Mouse (Mus musculus): ENCODE measurements at regions not wholly inside any gene's neighbourhood (a gene's known extent, or its start where the extent isn't known, plus 50 kb on each side); places are given as distances from the start of the nearest gene placed in this dataset.

DNA sequence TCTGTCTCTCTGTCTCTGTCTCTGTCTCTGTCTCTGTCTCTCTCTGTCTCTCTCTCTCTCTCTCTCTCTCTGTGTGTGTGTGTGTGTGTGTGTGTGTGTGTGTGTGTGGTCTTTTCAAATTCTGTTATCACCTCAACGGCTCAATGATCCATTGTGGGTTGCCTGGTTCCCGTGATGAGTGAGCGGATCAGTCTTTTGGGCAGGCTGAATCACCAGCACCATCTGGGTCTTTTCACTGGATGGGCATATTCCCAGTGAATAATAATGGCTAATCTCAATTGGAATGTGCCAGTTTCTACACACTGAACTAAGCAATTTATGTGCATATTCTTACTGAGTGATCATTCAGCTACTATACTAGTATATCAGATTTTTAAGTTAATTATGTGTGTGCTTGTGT lies 216.4 kb downstream of the Lmx1a start:
- no peak for DNase-seq (ENCODE audit: low spot score)

DNA sequence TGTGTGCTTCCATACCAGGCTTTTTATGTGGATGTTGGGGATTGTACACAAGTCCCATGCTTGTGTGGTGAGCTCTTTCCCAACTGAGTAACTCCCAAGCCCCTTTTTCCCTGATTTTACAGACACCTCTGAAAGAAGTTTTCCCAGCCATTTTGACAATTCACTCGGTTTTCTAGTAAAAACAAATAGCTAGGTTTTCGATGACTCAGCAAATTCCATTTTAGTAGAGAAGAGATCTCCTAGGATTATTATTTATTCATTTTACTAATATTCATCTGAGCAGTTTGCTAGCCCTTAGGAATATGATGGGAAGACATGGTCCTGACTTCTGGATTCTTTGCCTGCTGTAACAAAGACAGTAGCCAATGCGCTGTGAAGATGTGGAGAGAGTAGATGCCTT lies 223.0 kb downstream of the Lmx1a start:
- no peak for DNase-seq (ENCODE audit: low spot score)

DNA sequence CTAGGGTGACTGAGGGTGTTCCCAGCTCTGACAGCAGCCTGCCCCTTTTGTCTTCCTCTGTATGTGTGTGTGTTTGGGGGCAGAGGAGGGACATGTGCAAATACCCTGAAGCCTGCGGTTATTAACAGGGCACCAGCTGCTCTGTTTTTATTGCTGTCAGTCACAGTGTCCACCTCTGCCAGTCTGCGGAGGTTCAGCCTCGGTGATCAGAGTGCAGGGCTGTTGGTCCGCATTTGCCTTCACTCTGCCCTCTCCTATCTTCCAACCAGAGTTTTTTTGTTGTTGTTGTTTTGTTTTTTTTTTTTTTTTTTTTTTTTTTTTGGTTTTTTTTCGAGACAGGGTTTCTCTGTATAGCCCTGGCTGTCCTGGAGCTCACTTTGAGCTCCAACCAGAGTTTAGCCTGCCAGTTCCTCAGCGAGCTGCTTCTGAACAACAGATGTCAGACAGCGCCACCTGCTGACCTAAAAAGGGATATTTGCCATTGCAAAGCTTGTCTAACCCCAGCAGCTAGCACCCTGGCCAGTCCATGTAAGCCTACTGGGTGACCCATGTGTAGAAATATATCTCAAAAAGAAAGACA lies 226.0 kb downstream of the Lmx1a start:
- DNase-seq (ENCODE audit: low spot score), result peak; percentile 34

DNA sequence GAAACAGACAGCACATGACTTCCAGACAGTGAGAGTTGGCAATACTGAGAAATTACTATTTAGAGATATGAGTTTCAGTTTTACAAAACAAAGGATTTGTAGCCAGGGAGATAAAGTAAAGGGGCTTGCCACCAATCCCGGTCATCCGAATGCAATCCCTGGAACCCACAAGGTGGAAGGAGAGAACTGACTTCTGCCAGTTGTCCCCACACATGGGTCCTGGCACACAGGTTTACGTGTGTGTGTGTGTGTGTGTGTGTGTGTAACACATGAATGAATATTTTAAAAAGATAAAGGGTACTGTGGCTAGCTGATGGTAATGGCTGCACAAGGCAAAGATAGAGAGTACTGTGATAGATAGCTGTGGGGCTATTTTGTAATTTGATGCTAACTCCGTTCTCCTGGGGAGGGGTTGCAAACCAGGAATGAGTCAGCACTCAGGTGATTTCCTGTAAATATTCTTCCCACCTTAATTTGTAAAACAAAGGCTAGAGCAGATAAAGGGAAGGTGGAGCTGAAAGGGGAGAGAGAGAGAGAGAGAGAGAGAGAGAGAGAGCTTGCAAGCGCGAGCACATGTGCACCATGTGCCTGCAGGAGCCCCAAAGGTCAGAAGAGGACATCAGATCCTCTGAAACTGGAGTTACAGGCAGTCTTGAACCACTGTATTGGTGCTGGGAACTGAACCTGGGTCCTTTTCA lies 226.7 kb downstream of the Lmx1a start:
- DNase-seq (ENCODE audit: low spot score), result no peak

DNA sequence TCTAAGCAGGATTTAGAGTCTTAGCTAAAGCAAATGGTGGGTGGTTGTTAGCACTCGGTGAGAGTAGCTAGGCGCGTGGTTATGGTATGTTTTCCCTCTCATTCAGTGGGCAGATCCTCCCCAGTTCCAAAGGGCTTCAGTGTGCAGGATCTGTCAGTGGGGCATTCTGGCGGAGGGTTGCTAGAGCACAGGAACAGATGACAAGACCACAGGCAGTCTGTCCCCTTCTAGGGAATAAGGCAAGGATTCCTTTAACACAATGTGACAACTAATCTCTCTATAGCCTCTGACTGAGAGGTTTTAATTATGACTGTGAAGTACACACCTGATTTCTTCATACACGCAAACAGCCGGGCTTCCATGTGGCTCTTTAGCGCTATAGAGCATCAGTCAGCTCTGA lies 233.9 kb downstream of the Lmx1a start:
- DNase-seq (ENCODE audit: low spot score), result no peak

DNA sequence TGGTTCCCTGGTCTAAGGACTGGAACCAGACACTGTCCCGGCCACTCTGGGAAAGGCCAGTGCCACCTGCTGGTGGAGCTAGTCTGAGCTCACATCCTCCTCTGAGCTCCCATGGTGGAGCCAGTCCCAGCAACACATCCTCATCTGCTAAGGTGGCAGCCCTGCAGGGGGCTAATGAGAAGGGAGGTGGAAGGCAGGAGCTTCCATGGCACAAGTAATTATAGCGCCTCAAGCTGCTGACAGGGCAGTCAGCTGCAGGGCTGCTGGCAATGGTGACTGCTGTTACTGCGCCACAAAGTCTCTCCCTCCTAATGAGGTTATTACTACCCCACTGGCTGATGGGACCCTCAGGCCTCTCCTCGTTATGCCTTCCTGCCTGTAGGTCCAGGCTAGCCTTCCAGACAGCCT lies 239.0 kb downstream of the Lmx1a start:
- DNase-seq (ENCODE audit: low spot score), result no peak

DNA sequence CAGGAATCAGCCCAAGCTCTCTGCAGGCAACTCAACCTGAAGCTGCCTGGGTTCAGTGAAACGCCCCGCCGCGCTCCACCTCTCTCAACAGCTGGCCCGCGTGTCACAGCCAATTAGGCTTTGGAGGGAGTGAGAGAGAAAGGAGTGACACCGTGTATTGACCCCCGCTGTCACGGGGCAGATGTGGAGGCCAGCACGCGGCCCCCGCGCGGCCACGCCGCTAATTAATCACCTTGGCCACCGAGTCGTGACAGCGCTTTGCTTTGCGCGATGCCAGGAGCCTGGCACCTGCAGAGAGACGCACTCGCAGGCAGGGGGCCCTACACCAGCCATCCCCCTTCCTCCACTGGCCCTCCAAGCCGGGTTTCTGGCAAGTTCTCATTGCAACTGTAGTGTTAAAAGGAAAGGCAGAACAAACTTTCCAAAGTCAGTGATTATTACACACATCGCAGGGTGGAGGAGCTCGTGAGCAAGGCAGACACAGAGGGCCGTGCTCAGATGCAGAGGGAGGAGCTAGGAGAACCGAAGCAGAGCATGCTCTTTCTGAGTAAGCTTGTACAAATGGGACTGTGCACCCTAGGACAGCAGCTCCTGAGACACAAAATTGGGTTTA lies 240.8 kb downstream of the Lmx1a start:
- DNase-seq (ENCODE audit: low spot score), result no peak

DNA sequence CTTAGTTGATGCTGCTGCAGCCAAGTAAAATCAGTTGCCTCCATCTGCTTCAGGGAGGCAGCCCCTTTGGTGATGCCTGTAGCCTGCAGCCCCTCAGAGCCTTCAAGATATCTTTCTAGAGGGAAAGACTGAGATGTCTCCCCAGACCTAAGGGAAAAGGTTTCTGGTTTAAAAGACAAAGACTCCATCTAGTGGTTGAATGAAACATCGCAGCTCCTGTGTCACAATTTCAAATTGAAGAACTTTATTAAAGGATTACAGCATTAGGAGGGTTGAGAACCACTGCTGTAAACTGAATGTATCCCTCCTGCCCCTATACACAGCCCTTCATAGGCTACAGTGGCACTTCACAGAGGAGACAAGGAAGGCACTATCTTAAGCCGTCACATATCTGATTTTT lies 243.1 kb downstream of the Lmx1a start:
- DNase-seq (ENCODE audit: low spot score), result no peak

DNA sequence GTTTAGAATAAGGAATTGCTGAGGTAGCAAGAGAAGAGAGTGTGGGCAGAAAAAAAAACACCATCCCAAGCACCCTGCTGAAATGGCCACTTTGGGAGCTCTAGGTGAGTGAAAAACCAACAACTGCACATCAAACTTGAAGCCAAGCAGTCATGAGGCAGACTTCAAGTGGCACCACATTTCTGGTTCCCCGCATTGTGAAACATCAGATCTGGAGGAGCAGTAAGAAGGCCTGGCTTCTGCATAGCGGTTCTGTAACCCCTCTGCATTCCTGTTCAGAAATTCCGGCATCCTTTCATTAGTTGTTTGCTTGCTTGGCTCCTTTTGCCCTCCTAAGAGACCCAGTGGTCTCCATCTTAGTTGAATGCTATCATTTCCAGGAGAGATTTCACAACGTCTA lies 247.7 kb downstream of the Lmx1a start:
- no peak for DNase-seq (ENCODE audit: low spot score)

DNA sequence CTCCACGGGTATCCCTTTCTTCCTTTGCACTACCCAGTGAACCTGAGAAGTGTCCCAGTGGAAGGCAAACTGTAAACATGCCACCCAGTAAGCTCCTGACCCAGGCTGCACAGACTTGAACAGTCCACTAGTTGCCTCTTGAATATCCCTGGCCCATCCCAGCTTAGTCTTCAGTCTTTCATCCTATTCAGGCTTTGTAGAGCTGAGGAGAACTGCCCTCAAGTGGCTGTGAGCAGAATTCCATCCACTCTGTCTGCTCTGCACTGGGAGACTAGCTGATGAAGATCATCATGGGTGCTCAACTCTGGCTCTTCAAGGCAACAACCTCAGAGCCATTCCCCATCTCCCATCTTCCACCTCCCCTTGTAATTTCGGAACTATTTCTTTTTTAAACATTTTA lies 249.1 kb downstream of the Lmx1a start:
- no peak for DNase-seq (ENCODE audit: low spot score)

DNA sequence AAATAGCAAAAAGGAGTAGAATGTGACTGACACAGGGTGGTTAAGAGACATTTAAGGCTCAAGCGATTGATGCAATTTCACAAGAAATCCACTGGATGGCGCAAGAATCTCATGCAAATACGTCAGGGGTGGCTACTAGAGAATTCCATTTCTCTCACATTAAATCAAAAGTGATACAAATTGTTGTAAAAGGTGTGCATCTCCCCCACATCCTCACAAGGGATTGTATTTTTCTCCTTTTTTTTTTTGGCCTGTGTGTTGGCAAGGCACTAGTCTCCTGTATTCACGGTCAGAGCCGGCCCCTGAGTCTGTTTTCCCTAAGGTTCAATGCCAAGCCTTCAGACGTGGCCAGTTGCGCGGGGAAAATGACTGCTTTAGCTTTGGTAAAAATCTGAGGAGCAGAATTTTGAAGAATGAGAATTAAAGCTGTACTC lies 253.0 kb downstream of the Lmx1a start:
- peak; percentile 50 for DNase-seq (ENCODE audit: low spot score)

DNA sequence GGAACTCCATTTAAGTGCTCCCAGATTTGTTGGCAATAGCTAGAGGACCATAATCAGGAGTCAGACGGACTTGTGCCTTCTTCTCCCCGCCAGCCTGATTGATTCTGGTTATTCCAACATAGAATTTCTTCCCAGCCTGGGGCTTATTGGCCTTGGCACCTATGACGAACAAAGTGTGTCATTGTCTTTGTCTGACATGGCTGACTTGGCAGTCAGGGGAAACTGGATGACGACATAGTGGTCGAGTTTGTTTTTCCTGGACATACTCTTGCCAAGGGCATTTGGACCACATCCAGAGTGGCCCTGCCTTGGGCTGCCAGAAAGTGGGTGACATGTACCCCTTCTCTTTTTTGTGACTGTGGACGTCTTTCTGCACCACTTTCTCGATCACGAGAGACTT lies 254.1 kb downstream of the Lmx1a start:
- DNase-seq (ENCODE audit: low spot score), result no peak

DNA sequence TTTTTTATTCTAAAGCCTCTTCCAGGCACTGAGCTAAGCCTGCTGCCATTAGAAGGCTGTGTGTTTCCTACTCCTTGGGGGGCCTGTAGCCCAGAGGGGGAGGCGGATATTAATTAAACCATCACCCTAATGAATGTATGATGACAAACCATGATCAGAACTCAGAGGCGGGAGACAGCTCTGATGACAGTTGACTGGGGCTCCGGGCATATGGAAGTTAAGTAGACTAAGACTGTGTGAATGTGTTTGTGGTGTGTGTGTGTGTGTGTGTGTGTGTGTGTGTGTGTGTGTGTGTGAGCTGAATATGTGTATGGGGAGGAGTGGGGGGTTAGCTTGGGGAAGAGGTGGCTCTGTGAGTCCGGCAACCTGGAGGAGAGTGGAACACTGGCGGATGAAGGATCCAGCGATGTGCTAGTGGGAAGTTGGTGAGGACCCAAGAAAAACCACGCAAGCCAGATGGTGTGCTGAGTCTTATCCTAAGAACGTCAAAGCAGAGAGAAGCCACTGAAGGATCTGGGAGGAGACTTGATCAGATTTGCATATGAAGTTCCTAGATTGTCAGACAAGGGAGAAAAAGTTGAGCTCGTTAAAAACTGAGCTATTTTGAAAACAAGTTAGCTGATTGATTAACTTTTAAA lies 256.7 kb downstream of the Lmx1a start:
- DNase-seq (ENCODE audit: low spot score), result no peak

DNA sequence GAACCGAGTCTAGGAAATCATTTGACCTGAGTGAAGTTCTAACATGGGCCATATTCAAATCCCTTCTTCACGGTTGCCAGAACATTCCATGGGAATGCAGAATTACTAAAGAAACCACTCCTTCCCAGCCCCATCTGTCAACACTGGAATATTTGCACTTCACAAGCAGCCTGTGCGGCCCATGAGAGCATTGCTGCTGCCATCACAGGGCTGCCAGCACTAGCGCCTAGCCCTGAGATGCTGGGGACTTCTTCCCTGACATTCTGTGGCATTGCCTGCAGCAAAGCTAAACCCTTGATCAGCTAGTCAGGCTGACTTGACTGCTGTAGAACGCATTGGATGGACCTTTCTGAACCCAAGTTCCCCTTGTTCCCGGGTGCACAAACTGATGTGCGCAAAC lies 258.8 kb downstream of the Lmx1a start:
- DNase-seq (ENCODE audit: low spot score), result no peak

DNA sequence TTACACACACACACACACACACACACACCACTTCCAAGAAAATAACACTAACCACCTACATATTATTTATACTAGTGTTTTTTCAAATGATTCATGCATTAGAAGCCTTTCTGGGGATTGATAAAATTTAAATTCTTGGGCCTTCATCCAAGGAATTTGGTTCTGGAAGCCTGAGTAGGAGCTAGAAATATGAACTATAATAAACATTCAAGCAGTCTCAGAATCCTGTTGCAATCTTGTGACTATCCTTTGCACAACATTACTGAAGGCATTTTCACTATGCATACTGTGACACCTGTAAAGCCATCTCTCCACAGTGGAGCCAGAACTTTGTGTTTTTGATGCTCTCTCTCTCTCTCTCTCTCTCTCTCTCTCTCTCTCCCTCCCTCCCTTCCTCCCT lies 262.7 kb downstream of the Lmx1a start:
- DNase-seq (ENCODE audit: low spot score), result no peak

DNA sequence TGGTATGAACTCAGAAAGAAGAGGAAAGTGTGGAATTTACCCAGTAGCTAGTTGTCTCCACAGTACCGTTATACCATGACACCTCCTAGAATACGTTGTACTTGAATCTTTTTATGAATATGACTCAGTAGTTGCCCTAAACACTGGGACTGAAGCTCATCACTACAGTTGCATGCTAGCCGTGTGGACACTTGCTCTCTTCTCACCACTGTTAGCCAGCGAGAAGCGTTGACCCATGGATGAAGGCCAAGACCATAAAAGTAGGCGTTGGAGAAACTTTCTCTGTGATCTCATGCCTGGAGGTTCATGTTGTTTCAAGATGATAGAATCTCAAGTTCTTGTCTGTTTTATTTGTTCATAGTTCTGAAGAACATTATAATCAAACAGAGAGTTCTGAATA lies 269.5 kb downstream of the Lmx1a start:
- no peak for DNase-seq (ENCODE audit: low spot score)

DNA sequence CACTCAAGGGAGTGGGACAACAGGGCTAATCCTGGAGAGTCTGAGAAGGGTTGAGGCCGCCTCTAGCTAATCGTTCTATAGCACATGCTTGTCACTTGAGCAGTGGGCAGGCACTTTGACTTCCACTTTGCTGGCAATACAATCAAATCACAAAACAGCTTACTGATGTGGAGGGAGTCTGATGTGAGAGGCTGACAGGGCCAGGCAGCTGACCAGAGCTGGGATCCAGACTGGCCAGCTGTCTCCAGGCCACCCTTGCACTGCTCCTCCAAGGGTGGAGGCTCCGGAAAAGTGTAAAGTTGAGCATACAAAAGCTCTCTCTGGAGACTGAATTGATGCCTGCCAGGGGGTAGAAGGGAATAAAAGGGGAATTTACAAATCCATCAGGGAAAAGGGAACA lies 280.5 kb downstream of the Lmx1a start:
- DNase-seq (ENCODE audit: low spot score), result no peak

DNA sequence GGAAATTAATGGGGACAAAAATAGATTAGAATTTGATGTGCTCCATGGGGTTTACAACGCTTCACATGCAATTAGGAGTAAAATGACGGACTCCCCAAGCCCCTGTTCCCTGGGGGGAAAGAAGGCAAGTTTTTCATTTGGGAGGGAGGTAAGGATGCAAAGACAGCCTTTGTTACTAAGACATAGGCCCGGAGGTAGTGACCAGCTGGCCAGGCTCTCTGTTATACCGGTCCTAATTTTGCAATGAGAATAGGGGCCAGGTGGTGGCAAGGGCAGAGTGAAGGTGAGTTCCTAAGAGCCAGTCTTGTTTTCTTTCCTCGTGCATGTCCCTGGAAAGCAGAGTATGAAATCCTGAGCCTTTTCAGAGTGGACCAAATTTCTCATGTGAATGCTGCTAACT lies 280.9 kb downstream of the Lmx1a start:
- DNase-seq (ENCODE audit: low spot score), result no peak

DNA sequence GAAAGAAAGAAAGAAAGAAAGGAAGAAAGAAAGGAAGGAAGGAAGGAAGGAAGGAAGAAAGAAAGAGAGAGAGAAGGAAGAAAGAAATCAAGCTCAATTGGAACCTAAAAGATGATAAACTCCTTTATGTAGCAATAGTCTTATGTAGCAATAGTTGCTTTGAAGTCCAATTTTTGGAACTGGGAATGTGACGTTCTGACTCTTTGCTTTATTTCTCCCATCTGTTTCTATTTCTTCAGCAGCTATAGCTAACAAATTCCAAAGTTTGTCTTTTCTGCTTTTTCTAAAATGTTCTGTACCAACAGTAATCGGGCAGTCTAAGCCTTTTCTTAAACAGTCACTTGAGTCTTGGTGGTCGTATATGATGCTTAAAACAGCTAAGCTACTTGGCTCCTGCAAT lies 287.7 kb downstream of the Lmx1a start:
- DNase-seq (ENCODE audit: low spot score), result no peak

DNA sequence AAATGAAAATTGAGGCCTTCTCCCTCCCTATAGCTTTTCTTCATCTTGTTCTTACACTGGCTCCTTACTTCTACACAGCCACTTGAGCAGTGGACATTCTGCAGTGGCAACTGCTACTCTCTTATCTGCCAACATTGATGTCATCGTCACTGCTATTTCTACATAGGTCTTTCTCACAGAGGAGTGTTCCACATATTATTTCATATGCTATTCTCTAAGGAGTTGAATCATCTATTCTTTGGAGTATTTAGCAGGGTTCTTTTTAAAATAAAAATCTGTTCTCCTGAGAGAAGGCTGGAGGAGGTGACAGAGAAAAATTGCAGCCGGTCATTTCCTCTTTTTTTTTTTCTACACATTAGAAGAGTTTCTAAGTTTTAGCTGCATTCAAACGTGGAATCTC lies 290.1 kb downstream of the Lmx1a start:
- DNase-seq (ENCODE audit: low spot score), result no peak

DNA sequence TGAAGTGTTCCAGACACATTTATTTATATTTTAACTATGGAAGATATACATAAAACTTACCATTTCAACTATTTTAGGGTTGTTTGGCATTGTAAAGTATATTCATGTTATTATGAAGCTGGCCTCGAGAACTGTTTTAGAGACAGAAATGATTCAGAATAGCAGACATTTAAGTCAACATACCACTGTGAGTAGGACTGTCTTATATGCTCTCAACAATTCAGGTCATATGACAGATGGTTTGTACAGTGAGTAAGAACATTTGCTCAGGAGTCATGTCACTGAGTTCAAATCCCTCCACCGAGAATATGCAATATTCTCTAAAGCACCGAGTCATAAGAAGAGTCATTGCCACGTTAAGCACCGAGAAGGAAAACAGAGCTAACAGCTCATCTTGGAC lies 290.6 kb downstream of the Lmx1a start:
- no peak for DNase-seq (ENCODE audit: low spot score)

DNA sequence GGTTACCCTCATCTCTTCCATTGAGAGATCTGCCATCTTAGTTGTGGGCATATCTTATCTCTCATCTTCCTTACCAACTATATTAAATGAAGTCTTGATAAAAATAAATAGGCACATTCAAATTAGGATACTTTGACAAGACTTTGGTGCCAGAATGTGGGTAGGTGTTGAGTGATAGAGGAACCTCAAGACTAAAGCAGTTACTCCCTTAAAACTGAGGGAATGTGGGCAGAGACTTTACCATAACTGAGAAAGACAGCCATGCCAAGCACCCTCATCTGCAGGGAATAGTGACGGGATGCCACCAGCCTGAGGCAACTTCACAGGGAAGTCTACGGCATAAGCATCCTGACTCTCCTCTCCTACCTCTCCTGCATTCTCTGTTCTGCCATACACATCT lies 292.3 kb downstream of the Lmx1a start:
- no peak for DNase-seq (ENCODE audit: low spot score)

DNA sequence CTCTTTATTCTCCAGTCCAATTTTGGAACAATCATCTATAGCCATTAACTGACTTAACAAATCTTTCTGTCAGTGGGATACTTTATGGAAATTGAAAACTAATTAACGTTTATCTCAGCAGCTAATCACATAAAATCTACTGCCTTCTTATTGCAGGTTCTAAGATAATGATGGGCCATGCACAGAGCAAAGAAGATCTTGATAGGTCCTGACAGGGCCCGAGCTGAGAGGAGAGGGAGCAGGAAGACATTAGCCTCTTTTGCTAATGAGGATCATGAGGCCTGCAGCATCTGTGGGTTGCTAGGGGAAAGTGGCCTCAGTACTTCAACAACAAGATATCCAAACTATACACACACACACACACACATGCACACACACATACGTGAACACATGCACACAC lies 318.4 kb downstream of the Lmx1a start:
- no peak for DNase-seq (ENCODE audit: low spot score)
